Mouse (Mus musculus): ENCODE measurements around the gene Rnf187. TPM values are rescaled to one million over a fixed set of nuclear protein-coding genes. Genes with fewer than 3 reads are reported as not detected.

Gene Rnf187
- polyA plus RNA-seq, 1 experiment from 2014 or later, result 431 TPM

DNA sequence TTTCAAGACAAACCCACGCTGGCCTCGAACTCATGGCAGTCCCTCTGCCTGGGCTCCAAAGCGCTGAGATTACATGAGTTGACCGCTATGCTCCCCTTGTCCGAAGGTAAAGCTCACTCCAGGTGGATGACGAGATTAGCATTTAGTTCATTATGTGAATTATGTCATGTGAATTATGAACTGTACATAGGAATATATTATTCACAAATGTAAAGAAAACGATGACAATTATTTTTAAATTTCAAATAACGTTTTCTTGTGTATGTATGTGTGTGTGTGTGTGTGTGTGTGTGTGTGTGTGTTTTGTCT lies 34.4 kb downstream of the Rnf187 start:
- H3K9ac ChIP-seq, result 0 out of 2 replicates have a peak overlapping the region, but pooled peaks have one; percentile 21
- H3K4me2 ChIP-seq, result peak overlapping the region; percentile 85
- H3K4me1 ChIP-seq, result peaks cover 11% of the 10 kb centered on the region
- H3K27me3 ChIP-seq, result no peaks in the 10 kb centered on the region
- no peak overlapping the region for H3K27ac ChIP-seq
- 2% methylated on average over 8 of the region's 8 CpGs for WGBS
- H3K36me3 ChIP-seq (replicated peaks), result peaks cover 18% of the 10 kb centered on the region
- H3K4me3 ChIP-seq (replicated peaks), result peak overlapping the region; percentile 75
- peak; percentile 60; the same call in 1 of the 2 replicates for ATAC-seq (ENCODE audit: low FRiP score)
- H3K9me3 ChIP-seq, result no peaks in the 10 kb centered on the region

DNA sequence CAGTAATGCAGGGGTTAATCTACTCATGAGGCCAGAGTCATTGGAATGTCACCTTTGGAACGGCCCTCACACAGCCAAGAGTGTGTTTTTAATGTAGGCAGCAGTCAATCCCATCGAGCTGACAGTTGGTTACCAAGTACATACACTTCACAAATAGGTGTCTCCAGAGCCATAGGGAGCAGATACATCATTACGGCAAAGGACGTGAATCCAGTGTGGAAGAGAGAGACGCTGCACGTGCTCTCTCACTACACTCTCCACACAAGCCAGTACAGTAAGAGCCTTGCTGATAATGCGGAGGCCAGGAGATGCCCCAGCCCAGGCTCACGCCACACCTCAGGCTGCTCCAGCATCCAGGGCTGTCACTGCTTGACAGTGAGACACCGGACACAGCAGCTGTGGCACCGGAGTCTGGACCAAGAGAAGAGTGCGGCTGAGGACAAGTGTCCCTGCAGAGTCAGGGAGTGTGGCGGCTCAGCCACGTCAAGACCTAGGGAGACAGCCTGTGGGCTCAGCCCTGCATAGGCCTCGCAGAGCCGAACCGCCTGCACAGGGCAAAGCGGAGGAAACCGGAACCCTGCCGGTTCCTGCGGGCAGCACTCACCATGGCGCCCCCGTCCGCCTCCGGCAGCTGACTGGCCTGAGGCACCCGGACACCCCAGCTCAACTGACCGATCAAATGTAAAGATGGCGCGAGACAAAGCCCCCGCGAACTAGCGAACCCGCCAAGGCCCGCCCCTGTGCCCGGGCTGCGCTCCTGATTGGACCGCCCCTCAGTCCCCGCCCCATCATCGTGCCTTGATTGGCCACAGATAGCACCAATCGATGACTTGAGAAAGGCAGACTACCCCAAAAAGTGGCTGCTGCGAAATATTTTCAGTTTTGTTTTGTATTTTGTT lies 35.0 kb downstream of the Rnf187 start, which contains the start of gene Zfp39:
Gene Zfp39 (minus strand): TSS at position 715 of the 899 bp plus-strand sequence.
- H3K27ac ChIP-seq, result peak within 1 kb of the TSS; percentile 80
- H3K9ac ChIP-seq, result peak within 1 kb of the TSS; percentile 88
- H3K36me3 ChIP-seq (replicated peaks), result peaks cover 24% of the 10 kb centered on the region
- H3K9me3 ChIP-seq, result no peaks in the 10 kb centered on the region
- peak; percentile 99 for ATAC-seq (ENCODE audit: low FRiP score)
- WGBS, result under 1% methylated on average over 40 of the region's 40 CpGs
- H3K4me1 ChIP-seq, result peaks cover 11% of the 10 kb centered on the region
- no peaks in the 10 kb centered on the region for H3K27me3 ChIP-seq
- peak within 1 kb of the TSS; percentile 75 for H3K4me3 ChIP-seq (replicated peaks)
- H3K4me2 ChIP-seq, result peak within 1 kb of the TSS; percentile 85

DNA sequence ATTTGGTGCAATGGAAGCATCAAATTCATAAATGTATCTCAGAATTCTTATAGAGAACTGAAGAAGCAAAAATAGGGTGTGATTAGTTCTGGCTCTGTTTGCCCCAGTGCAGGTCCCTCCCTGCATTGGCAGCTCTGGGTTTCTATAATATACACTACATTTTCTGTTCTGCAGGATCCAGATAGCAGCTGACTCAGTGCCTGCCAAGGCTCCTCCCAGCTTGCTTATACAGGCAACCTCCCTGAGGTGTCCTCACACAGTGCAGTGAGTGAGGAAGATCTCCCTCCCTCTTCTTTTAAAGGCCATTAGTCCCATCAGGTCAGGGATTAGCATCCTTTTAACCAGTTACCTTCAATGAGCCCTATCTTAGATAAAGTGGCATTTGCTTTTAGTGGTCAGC lies 37.6 kb downstream of the Rnf187 start:
- no peak for ATAC-seq (ENCODE audit: low FRiP score)
- H3K4me2 ChIP-seq, result no peak overlapping the region
- H3K27me3 ChIP-seq, result no peaks in the 10 kb centered on the region
- H3K9ac ChIP-seq, result no peak overlapping the region
- H3K27ac ChIP-seq, result no peak overlapping the region
- H3K4me3 ChIP-seq (replicated peaks), result no peak overlapping the region
- no peaks in the 10 kb centered on the region for H3K9me3 ChIP-seq
- peaks cover 13% of the 10 kb centered on the region for H3K4me1 ChIP-seq
- H3K36me3 ChIP-seq (replicated peaks), result peaks cover 45% of the 10 kb centered on the region

DNA sequence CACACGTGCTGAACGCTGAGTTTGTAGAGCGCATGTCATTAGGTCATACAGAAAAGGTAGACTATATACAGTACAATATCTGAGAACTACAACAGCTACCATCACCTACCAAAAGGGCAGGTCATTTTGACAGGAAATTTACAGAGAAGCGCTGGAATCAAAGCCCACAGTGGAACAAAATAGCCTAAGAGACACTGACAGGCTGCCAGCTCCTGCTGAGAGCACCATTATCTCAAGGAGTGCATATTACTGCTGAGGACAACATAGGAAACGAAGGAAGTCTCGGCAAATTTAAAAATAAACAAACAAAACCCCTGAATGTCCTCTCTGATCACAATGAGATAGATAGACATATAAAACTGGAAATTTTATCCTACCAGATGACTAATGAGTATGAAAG lies 41.2 kb downstream of the Rnf187 start:
- H3K4me3 ChIP-seq (replicated peaks), result no peak overlapping the region
- WGBS, result 83% methylated on average over 6 of the region's 6 CpGs
- no peak overlapping the region for H3K4me2 ChIP-seq
- H3K27me3 ChIP-seq, result no peaks in the 10 kb centered on the region
- H3K27ac ChIP-seq, result no peak overlapping the region
- no peak overlapping the region for H3K9ac ChIP-seq
- H3K9me3 ChIP-seq, result no peaks in the 10 kb centered on the region
- H3K4me1 ChIP-seq, result 0 out of 2 replicates have a peak, but pooled peaks cover 3% of the 10 kb centered on the region
- no peak for ATAC-seq (ENCODE audit: low FRiP score)
- H3K36me3 ChIP-seq (replicated peaks), result peaks cover 59% of the 10 kb centered on the region

DNA sequence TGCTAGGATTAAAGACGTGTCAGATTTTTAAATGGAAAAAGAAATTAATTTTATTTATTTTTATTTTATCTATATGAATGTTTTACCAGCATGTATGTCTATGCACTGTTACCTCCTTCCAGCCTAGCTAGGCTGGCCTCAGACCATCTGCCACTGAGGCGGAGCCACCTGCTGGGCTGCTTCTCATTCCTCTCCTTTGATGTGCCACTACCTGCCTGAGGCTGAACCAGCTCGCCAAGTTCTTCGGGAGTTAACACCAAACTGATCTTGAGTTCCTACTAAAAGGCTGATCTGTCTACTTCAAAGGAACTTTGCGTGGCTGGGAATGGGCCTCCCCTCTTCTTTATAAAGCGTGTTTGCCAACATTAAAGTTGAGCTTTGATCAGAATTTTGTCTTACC lies 44.3 kb downstream of the Rnf187 start:
- H3K4me2 ChIP-seq, result no peak overlapping the region
- H3K4me1 ChIP-seq, result 0 out of 2 replicates have a peak, but pooled peaks cover 3% of the 10 kb centered on the region
- ATAC-seq (ENCODE audit: low FRiP score), result no peak
- no peak overlapping the region for H3K4me3 ChIP-seq (replicated peaks)
- H3K27ac ChIP-seq, result no peak overlapping the region
- H3K9ac ChIP-seq, result no peak overlapping the region
- no peaks in the 10 kb centered on the region for H3K9me3 ChIP-seq
- 79% methylated on average over 6 of the region's 6 CpGs for WGBS
- peaks cover 70% of the 10 kb centered on the region for H3K36me3 ChIP-seq (replicated peaks)
- no peaks in the 10 kb centered on the region for H3K27me3 ChIP-seq

DNA sequence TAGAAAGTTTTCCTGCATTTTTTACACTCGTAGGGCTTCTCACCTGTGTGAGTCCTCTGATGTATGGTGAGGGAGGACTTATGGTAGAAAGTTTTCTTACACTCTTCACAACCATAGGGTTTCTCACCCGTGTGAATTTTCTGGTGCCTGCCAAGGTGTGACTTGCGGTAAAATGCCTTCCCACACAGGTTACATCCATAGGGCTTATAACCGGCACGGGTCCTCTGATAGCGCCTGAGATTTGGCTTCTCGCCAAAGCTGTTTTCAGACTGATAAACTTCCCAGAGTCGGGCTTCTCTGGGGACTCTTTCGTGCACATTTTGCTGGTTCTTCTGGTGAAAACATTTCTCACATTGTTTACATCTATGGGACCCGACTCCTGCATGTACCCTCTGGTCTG lies 48.2 kb downstream of the Rnf187 start:
- H3K9ac ChIP-seq, result no peak overlapping the region
- 92% methylated on average over 10 of the region's 10 CpGs for WGBS
- no peak overlapping the region for H3K4me2 ChIP-seq
- no peaks in the 10 kb centered on the region for H3K9me3 ChIP-seq
- H3K27ac ChIP-seq, result no peak overlapping the region
- H3K27me3 ChIP-seq, result no peaks in the 10 kb centered on the region
- H3K4me1 ChIP-seq, result no peaks in the 10 kb centered on the region
- H3K4me3 ChIP-seq (replicated peaks), result no peak overlapping the region
- ATAC-seq (ENCODE audit: low FRiP score), result no peak
- H3K36me3 ChIP-seq (replicated peaks), result peaks cover 45% of the 10 kb centered on the region

DNA sequence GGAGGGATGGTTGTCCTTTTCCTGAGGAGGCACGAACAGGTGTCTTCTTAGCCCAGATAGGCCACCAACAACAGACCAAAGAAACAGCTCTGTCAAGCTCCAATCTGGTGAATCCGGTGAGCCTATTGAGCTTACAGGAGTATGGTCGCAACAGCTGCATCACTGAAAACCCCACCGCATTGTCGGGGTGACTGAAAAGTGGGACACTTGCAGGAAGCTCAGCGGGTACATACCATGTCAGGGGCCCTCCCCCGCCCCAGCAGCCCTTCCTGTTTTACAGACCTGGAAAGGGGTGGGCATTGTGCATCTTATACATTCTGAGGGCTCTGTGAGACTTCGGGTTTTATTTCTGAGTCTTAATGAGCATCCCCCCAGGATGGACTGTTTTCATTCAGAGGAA lies 55.0 kb downstream of the Rnf187 start:
- no peak overlapping the region for H3K9ac ChIP-seq
- H3K36me3 ChIP-seq (replicated peaks), result peaks cover 42% of the 10 kb centered on the region
- H3K27me3 ChIP-seq, result no peaks in the 10 kb centered on the region
- H3K4me3 ChIP-seq (replicated peaks), result no peak overlapping the region
- no peak overlapping the region for H3K4me2 ChIP-seq
- H3K9me3 ChIP-seq, result no peaks in the 10 kb centered on the region
- no peak overlapping the region for H3K27ac ChIP-seq
- WGBS, result 87% methylated on average over 8 of the region's 8 CpGs
- H3K4me1 ChIP-seq, result no peaks in the 10 kb centered on the region
- ATAC-seq (ENCODE audit: low FRiP score), result no peak

Small RNAs within 50 kb of the gene (microRNA-seq; reads per million reads assigned to microRNA genes)
- gene Gm44313, result not detected

Other genes starting within 250 kb of the Rnf187 start
- 0.10 TPM in 1 of 2 replicates, not detected in the other for gene Olfr319, start 239.8 kb downstream of the Rnf187 start, polyA plus RNA-seq (2016; fragmentation: Nextera tagmentation; extraction: Ambion mirVana)
- gene Olfr318, start 214.9 kb downstream of the Rnf187 start, polyA plus RNA-seq (2016; fragmentation: Nextera tagmentation; extraction: Ambion mirVana), result not detected in 2 replicates
- 0.27 TPM in 1 of 2 replicates, not detected in the other for gene Olfr317, start 199.7 kb downstream of the Rnf187 start, polyA plus RNA-seq (2016; fragmentation: Nextera tagmentation; extraction: Ambion mirVana)
- not detected in 2 replicates for gene Olfr316, start 186.2 kb downstream of the Rnf187 start, polyA plus RNA-seq (2016; fragmentation: Nextera tagmentation; extraction: Ambion mirVana)
- gene Olfr315, start 165.7 kb downstream of the Rnf187 start, polyA plus RNA-seq (2016; fragmentation: Nextera tagmentation; extraction: Ambion mirVana), result not detected in 2 replicates
- not detected in 2 replicates for gene Olfr314, start 156.0 kb downstream of the Rnf187 start, polyA plus RNA-seq (2016; fragmentation: Nextera tagmentation; extraction: Ambion mirVana)
- gene Fam183b, start 137.0 kb downstream of the Rnf187 start, polyA plus RNA-seq (2016; fragmentation: Nextera tagmentation; extraction: Ambion mirVana), result 2.1 and 2.3 TPM in 2 replicates
- not detected in 2 replicates for gene Olfr313, start 123.9 kb downstream of the Rnf187 start, polyA plus RNA-seq (2016; fragmentation: Nextera tagmentation; extraction: Ambion mirVana)
- 0.05 TPM in 1 of 2 replicates, not detected in the other for gene Olfr312, start 109.7 kb downstream of the Rnf187 start, polyA plus RNA-seq (2016; fragmentation: Nextera tagmentation; extraction: Ambion mirVana)
- gene Olfr311, start 99.7 kb downstream of the Rnf187 start, polyA plus RNA-seq (2016; fragmentation: Nextera tagmentation; extraction: Ambion mirVana), result not detected in 2 replicates
- 15.5 and 15.9 TPM in 2 replicates for gene Gm12258, start 91.8 kb downstream of the Rnf187 start, polyA plus RNA-seq (2016; fragmentation: Nextera tagmentation; extraction: Ambion mirVana)
- gene 2810021J22Rik, start 71.7 kb downstream of the Rnf187 start, polyA plus RNA-seq (2016; fragmentation: Nextera tagmentation; extraction: Ambion mirVana), result 10.6 and 11.1 TPM in 2 replicates
- 5.6 and 6.8 TPM in 2 replicates for gene Zfp39, start 34.7 kb downstream of the Rnf187 start, polyA plus RNA-seq (2016; fragmentation: Nextera tagmentation; extraction: Ambion mirVana)
- 0.08 TPM in 1 of 2 replicates, not detected in the other for gene Btnl10, start 21.0 kb downstream of the Rnf187 start, polyA plus RNA-seq (2016; fragmentation: Nextera tagmentation; extraction: Ambion mirVana)
- 185 and 187 TPM in 2 replicates for gene Hist3h2ba, start 10.0 kb upstream of the Rnf187 start, polyA plus RNA-seq (2016; fragmentation: Nextera tagmentation; extraction: Ambion mirVana)
- 91.9 and 92.9 TPM in 2 replicates for gene Hist3h2a, start 15.8 kb upstream of the Rnf187 start, polyA plus RNA-seq (2016; fragmentation: Nextera tagmentation; extraction: Ambion mirVana)
- gene Trim17, start 15.8 kb upstream of the Rnf187 start, polyA plus RNA-seq (2016; fragmentation: Nextera tagmentation; extraction: Ambion mirVana), result 0.89 and 1.0 TPM in 2 replicates
- 19.2 and 20.9 TPM in 2 replicates for gene Trim11, start 39.2 kb upstream of the Rnf187 start, polyA plus RNA-seq (2016; fragmentation: Nextera tagmentation; extraction: Ambion mirVana)
- not detected in 2 replicates for gene Obscn, start 197.5 kb upstream of the Rnf187 start, polyA plus RNA-seq (2016; fragmentation: Nextera tagmentation; extraction: Ambion mirVana)
- 5.9 and 6.6 TPM in 2 replicates for gene Iba57, start 224.8 kb upstream of the Rnf187 start, polyA plus RNA-seq (2016; fragmentation: Nextera tagmentation; extraction: Ambion mirVana)
- gene Gjc2, start 244.3 kb upstream of the Rnf187 start, polyA plus RNA-seq (2016; fragmentation: Nextera tagmentation; extraction: Ambion mirVana), result 0.09 and 0.26 TPM in 2 replicates